Mouse (Mus musculus) embryonic fibroblast, embryonic 13.5 days (primary cell): ENCODE measurements around the gene Pard3.

Experiments used
- CTCF ChIP-seq: IDR thresholded peaks from 2 replicates; pipeline ENCODE4 v1.5.1; 2011; ENCODE audit warnings: mild to moderate bottlenecking, control low read depth, low read length, moderate library complexity, borderline replicate concordance; ENCODE audit not compliant: insufficient read depth
- POLR2A ChIP-seq: IDR thresholded peaks from 2 replicates; pipeline ENCODE4 v1.6.1; 2011; ENCODE audit warnings: low read depth, mild to moderate bottlenecking, control low read depth, low read length, moderate library complexity

DNA sequence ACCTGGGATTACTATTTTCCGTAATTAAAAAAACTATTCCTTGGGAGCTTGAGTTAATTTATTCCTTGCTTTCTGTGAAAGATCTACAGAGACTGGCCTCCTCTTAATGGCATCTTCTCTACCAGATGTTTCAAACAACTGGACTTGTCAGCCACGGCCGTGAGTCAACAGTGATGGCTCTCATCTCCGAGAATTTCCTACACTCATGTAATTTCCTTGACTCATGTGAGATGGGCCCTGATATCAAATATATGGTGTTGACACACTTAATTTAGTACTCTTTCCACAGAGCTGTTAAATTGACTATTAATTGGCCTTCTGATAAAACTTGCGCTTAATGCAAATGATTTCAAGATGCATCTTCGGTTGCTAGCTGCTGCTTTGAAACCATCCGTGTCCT lies 198.3 kb downstream of the Pard3 start:
- no peak for TF ChIP-seq POLR2A
- TF ChIP-seq CTCF, result no peak
